Mouse (Mus musculus) CH12.LX (cell line): Measurements from ENCODE around the gene Baiap2l1. TPM values are rescaled to one million over a fixed set of nuclear protein-coding genes. Genes with fewer than 3 reads are reported as not detected.

Experiments
- DNase-seq: peaks from one replicate; pipeline ENCODE4 v3.0.0-alpha.2; 2013; ENCODE audit errors: extremely low read depth
- H3K27ac ChIP-seq: 2 replicates; pipeline ENCODE4 v1.5.1; 2012; ENCODE audit warnings: low read depth, mild to moderate bottlenecking, control low read depth, moderate library complexity; ENCODE audit not compliant: insufficient read depth
- H3K27me3 ChIP-seq: replicated peaks from 2 replicates; pipeline ENCODE3; 2012; ENCODE audit warnings: inconsistent platforms
- H3K36me3 ChIP-seq, 2 experiments: replicated peaks in 1 of 2; 2 replicates each; pipeline versions ENCODE3 to v1.6.1; 2012; ENCODE audit warnings: inconsistent platforms in 1 of 2, low read length in 1 of 2, mild to moderate bottlenecking in 1 of 2, mixed read lengths in 1 of 2, moderate library complexity in 1 of 2; ENCODE audit not compliant: control insufficient read depth in 1 of 2, insufficient read depth in 1 of 2
- H3K4me1 ChIP-seq, 2 experiments: 2 replicates each; pipeline ENCODE4 v1.6.1; 2012; ENCODE audit warnings: inconsistent platforms in 1 of 2, moderate library complexity in 1 of 2; ENCODE audit not compliant: insufficient read depth in 2 of 2, control insufficient read depth in 1 of 2
- H3K4me2 ChIP-seq: 2 replicates; pipeline ENCODE4 v1.6.1; 2012; ENCODE audit warnings: low read depth, mild to moderate bottlenecking, control low read depth; ENCODE audit not compliant: poor library complexity, insufficient read depth, severe bottlenecking
- H3K4me3 ChIP-seq, 3 experiments: fragments of 150-350 bp in 1 of 3; sonication (generic) in 1 of 3; replicated peaks in 1 of 3; 2 replicates each; pipeline versions ENCODE3 to v1.5.1; 2011 to 2012; ENCODE audit warnings: low read depth in 2 of 3, low read length in 2 of 3, mild to moderate bottlenecking in 2 of 3, moderate library complexity in 2 of 3, control low read depth in 1 of 3, improper control_type of control experiment in 1 of 3, inconsistent platforms in 1 of 3, mixed read lengths in 1 of 3; ENCODE audit not compliant: poor library complexity in 1 of 3
- H3K79me2 ChIP-seq: replicated peaks from 2 replicates; pipeline ENCODE4 v1.6.1; 2012; ENCODE audit warnings: mild to moderate bottlenecking, moderate library complexity; ENCODE audit not compliant: control insufficient read depth, poor library complexity, insufficient read depth, severe bottlenecking; ENCODE audit errors: extremely low read depth
- H3K9ac ChIP-seq: 2 replicates; pipeline ENCODE4 v1.6.1; 2012; ENCODE audit warnings: low read depth, mild to moderate bottlenecking, control low read depth, moderate library complexity; ENCODE audit not compliant: insufficient read depth
- H3K9me3 ChIP-seq: replicated peaks from 2 replicates; pipeline ENCODE3; 2012; ENCODE audit warnings: low read length, inconsistent platforms, mixed read lengths
- BHLHE40 ChIP-seq: IDR thresholded peaks from 2 replicates; pipeline ENCODE4 v1.6.1; 2011; ENCODE audit warnings: mild to moderate bottlenecking, low read depth, low read length, improper control_type of control experiment
- CHD2 ChIP-seq: IDR thresholded peaks from 2 replicates; pipeline ENCODE4 v1.6.1; 2011; ENCODE audit warnings: low read length, improper control_type of control experiment
- CTCF ChIP-seq, 2 experiments: IDR thresholded peaks in 1 of 2; conservative IDR thresholded peaks in 1 of 2; 2 replicates each; pipeline ENCODE4 v1.5.1; 2011 to 2012; ENCODE audit warnings: low read depth in 2 of 2, low read length in 2 of 2, improper control_type of control experiment in 1 of 2, inconsistent platforms in 1 of 2, mild to moderate bottlenecking in 1 of 2, moderate library complexity in 1 of 2
- HCFC1 ChIP-seq: IDR thresholded peaks from 2 replicates; pipeline ENCODE4 v1.6.1; 2012; ENCODE audit warnings: low read depth, mild to moderate bottlenecking, inconsistent platforms, low read length, improper control_type of control experiment
- IRF4 ChIP-seq: IDR thresholded peaks from 2 replicates; pipeline ENCODE4 v1.6.1; 2014; ENCODE audit warnings: low read depth, mild to moderate bottlenecking, inconsistent platforms, low read length, improper control_type of control experiment
- JUN ChIP-seq: IDR thresholded peaks from 2 replicates; pipeline ENCODE4 v1.6.1; 2011; ENCODE audit warnings: low read depth, mild to moderate bottlenecking, low read length, improper control_type of control experiment, moderate library complexity; ENCODE audit not compliant: insufficient read depth
- MAFK ChIP-seq: IDR thresholded peaks from 2 replicates; pipeline ENCODE4 v1.6.1; 2011; ENCODE audit warnings: low read length, improper control_type of control experiment; ENCODE audit not compliant: insufficient replicate concordance
- MAX ChIP-seq: IDR thresholded peaks from 2 replicates; pipeline ENCODE4 v1.6.1; 2011; ENCODE audit warnings: low read length, improper control_type of control experiment
- POLR2AphosphoS2 ChIP-seq: IDR thresholded peaks from 2 replicates; pipeline ENCODE4 v1.6.1; 2011; ENCODE audit warnings: low read depth, low read length, improper control_type of control experiment
- RAD21 ChIP-seq: IDR thresholded peaks from 2 replicates; pipeline ENCODE4 v1.6.1; 2011; ENCODE audit warnings: low read depth, mild to moderate bottlenecking, low read length, improper control_type of control experiment, moderate library complexity
- SIN3A ChIP-seq: IDR thresholded peaks from 2 replicates; pipeline ENCODE4 v1.6.1; 2012; ENCODE audit warnings: low read length, improper control_type of control experiment, inconsistent platforms
- USF1 ChIP-seq: IDR thresholded peaks from 2 replicates; pipeline ENCODE4 v1.6.1; 2014; ENCODE audit warnings: low read depth, mild to moderate bottlenecking, inconsistent platforms, low read length, improper control_type of control experiment
- ZMIZ1 ChIP-seq: IDR thresholded peaks from 2 replicates; pipeline ENCODE4 v1.6.1; 2012; ENCODE audit warnings: low read depth, mild to moderate bottlenecking, inconsistent platforms, low read length, improper control_type of control experiment
- ZNF384 ChIP-seq: IDR thresholded peaks from 2 replicates; pipeline ENCODE4 v1.6.1; 2012; ENCODE audit warnings: low read depth, low read length, improper control_type of control experiment, inconsistent platforms
- dilution Hi-C: fragments of 300-500 bp; cut with MboI; formaldehyde crosslinking; loops from 2 replicates; pipeline ENCODE4 v1.14.3; 2020; ENCODE audit warnings: low sequenced_read_pairs; ENCODE audit not compliant: extremely low pct_unique_long_range_greater_than_20kb, extremely low pct_ligation_motif_present
- in situ Hi-C: fragments of 300-500 bp; cut with MboI; formaldehyde crosslinking; loops from 3 replicates; pipeline ENCODE4 v1.14.3; 2019; ENCODE audit warnings: low sequenced_read_pairs, low pct_ligation_motif_present, low pct_unique_long_range_greater_than_20kb, mixed read lengths
- polyA plus RNA-seq: library from polyadenylated mRNA; unstranded; fragments of >175 nt; gene quantifications from 2 replicates; pipeline ENCODE4 v1.2.1, GENCODE M21; 2012; ENCODE audit warnings: low read depth; ENCODE audit not compliant: insufficient read length
- total RNA-seq, 2 experiments: library from RNA; depleted of rRNA; stranded (reverse); fragments of 300-350 nt in 1 of 2; fragments of >200 nt in 1 of 2; gene quantifications; 2 replicates each; pipeline ENCODE4 v1.2.3; 2012 to 2014

Gene Baiap2l1
- total RNA-seq (2012; rRNA removed): 0.04 TPM in 2 replicates
- 0.11 and 0.19 TPM in 2 replicates for total RNA-seq (2014; rRNA removed)
- polyA plus RNA-seq: 0.40 and 0.59 TPM in 2 replicates

- no peak within 1 kb of the TSS for H3K9ac ChIP-seq
- no peaks in the 10 kb centered on the region for H3K36me3 ChIP-seq
- no peak within 1 kb of the TSS for H3K4me2 ChIP-seq
- in situ Hi-C loops (no loop called here), dilution Hi-C loops (no loop called here)
- DNase-seq: peak; percentile 63
- H3K4me1 ChIP-seq: peaks cover 0 to 3% of the 10 kb centered on the region in 2 experiments; a peak in 1 of 4 replicates
- TF ChIP-seq MAX (no peak), RAD21 (no peak), CHD2 (no peak), ZNF384 (no peak), IRF4 (no peak), BHLHE40 (no peak), JUN (no peak), USF1 (no peak), MAFK (no peak), SIN3A (no peak), CTCF (conservative IDR thresholded peaks at IDR 0.05 in 1 of 2, IDR thresholded peaks at IDR 0.05 in 1 of 2; ENCODE audit: low read depth in 2 of 2, low read length in 2 of 2) (no peak), POLR2AphosphoS2 (no peak), HCFC1 (no peak)
- no peak within 1 kb of the TSS for H3K27ac ChIP-seq
- H3K27me3 ChIP-seq: peaks cover 16% of the 10 kb centered on the region
- peak within 1 kb of the TSS in 1 of 3 experiments; percentile 31 for H3K4me3 ChIP-seq
- H3K79me2 ChIP-seq: no peaks in the 10 kb centered on the region
- H3K9me3 ChIP-seq: peaks cover 12% of the 10 kb centered on the region
Measured at GRCm38 (mm10) chr5:144357881-144358591, at the start of gene Baiap2l1. TSS of gene Baiap2l1 (minus strand) at chr5:144358112.

DNA sequence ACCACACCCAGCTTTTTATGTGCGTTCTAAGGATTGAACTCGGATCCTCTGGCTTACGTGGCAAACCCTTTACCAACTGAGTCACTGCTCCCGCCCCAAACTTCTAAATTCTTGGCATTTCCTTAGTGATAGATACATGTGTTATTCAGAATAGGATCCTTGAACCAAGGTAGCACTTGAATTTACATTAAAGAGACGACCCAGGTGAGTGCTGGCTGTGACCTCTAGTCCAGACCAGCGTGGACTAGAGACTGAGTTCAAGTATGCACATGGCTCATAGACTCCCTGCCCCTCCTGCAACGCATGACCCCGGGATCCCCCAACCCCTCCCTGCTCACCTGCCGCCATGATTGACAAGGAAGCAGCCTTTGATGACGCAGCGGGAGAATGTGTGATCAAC is 48.3 kb upstream of the Baiap2l1 start:
- Histone ChIP-seq H3K36me3 (no peaks in the 10 kb centered on the region), H3K79me2 (no peaks in the 10 kb centered on the region), H3K4me3 (no peak overlapping the region), H3K9ac (no peak overlapping the region), H3K4me2 (no peak overlapping the region), H3K27me3 (peaks cover 54% of the 10 kb centered on the region), H3K27ac (no peak overlapping the region), H3K4me1 (no peaks in the 10 kb centered on the region)
- in situ Hi-C loops: no loop called here
- no peak for DNase-seq
- TF ChIP-seq ZMIZ1 (no peak), RAD21 (no peak)
- TF ChIP-seq, all 38 proteins: peak for 0
- peaks cover 6% of the 10 kb centered on the region for H3K9me3 ChIP-seq
- dilution Hi-C loops: no loop called here
